Mouse (Mus musculus) stomach, embryonic 16.5 days (tissue): ENCODE data around the gene Ucn. TPM values are rescaled to one million over a fixed set of nuclear protein-coding genes. Genes with fewer than 3 reads are reported as not detected.

Source experiments
- ATAC-seq: fragments of 200-750 bp; cut with Nextera tagmentation; 2 replicates; pipeline ENCODE4 v1.8.0; 2017; ENCODE audit warnings: moderate number of reproducible peaks, moderate TSS enrichment; ENCODE audit not compliant: insufficient read depth, low FRiP score
- H3K27ac ChIP-seq: fragments of 300-500 bp; sonication (generic); 2 replicates; pipeline ENCODE4 v1.5.1; 2014; ENCODE audit warnings: low read length
- H3K27me3 ChIP-seq: fragments of 300-500 bp; sonication (generic); 2 replicates; pipeline ENCODE4 v1.6.1; 2014; ENCODE audit warnings: low read length, control low read depth, mixed read lengths; ENCODE audit not compliant: control insufficient read depth, insufficient read depth
- H3K36me3 ChIP-seq: fragments of 300-500 bp; sonication (generic); 2 replicates; pipeline ENCODE4 v1.6.1; 2014; ENCODE audit warnings: low read length; ENCODE audit not compliant: control insufficient read depth, insufficient read depth
- H3K4me1 ChIP-seq: fragments of 300-500 bp; sonication (generic); 2 replicates; pipeline ENCODE4 v1.6.1; 2014; ENCODE audit warnings: low read length, control low read depth, mixed read lengths; ENCODE audit not compliant: control insufficient read depth, insufficient read depth
- H3K4me2 ChIP-seq: fragments of 300-500 bp; sonication (generic); 2 replicates; pipeline ENCODE4 v1.6.1; 2014; ENCODE audit warnings: low read depth, low read length, mixed read lengths
- H3K4me3 ChIP-seq: fragments of 300-500 bp; sonication (generic); replicated peaks from 2 replicates; pipeline ENCODE4 v1.5.1; 2014; ENCODE audit warnings: mild to moderate bottlenecking, low read length
- H3K9ac ChIP-seq: fragments of 300-500 bp; sonication (generic); 2 replicates; pipeline ENCODE4 v1.6.1; 2014; ENCODE audit warnings: low read length
- H3K9me3 ChIP-seq: fragments of 300-500 bp; sonication (generic); replicated peaks from 2 replicates; pipeline ENCODE4 v1.6.1; 2016; ENCODE audit warnings: low read length, control low read depth; ENCODE audit not compliant: control insufficient read depth
- WGBS: fragments of 180-500 bp; shearing (Covaris S2); extraction: QIAGEN DNeasy Blood & Tissue Kit; methylation state at CpG from one replicate; pipeline ENCODE4 v1.1.7; 2014; 5-methylcytosine and 5-hydroxymethylcytosine counted together
- polyA plus RNA-seq: library from polyadenylated mRNA; unstranded; fragments of >200 nt; fragmentation: Nextera tagmentation; extraction: Ambion mirVana; gene quantifications from 2 replicates; pipeline ENCODE4 v1.2.1, GENCODE M21; 2015

Gene Ucn
- polyA plus RNA-seq = not detected in 2 replicates

DNA sequence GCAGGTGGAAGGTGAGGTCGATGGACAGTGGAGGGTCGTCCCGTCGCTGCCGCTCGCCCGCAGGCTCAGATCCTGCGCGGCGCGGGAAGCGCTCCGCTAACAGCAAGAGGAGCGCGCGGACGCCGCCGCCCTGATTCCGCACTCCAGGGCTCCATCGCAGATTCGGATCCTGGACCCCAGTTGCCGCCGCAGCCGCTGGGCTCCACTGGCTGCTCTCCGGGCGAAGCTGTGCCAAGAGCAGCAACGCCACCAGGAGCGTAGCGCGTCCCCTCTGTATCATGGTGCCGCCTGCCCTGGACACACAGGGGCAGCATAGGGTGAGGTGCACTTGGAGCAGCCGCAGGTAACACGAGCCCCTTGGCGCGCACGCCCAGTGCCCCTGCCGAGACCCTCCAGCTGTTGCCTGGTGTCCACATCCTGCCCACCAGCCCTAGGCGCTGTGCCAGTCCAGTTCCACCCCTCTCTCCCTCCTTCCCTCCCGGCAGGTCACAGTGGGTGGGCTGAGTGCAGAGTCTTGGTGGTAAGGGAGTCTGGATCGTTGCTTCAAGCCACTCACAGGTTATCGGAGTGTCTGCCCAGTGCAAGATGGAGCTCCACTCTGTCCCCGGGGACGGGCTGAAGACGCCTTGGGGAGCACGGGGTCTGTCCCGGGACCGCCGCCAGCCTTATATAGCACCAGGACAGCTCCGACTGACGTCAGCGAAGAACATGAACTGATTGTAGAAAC lies at the start of gene Ucn:
Gene Ucn, minus strand, starts transcription at position 589 of the 727 bp plus-strand sequence.
- Histone ChIP-seq H3K4me3 (peak within 1 kb of the TSS; percentile 10; the same call in 1 of the 2 replicates), H3K27me3 (peaks cover 57% of the 10 kb centered on the region), H3K9me3 (no peaks in the 10 kb centered on the region), H3K9ac (no peak within 1 kb of the TSS), H3K4me2 (peak within 1 kb of the TSS; percentile 27), H3K4me1 (no peaks in the 10 kb centered on the region), H3K36me3 (peaks cover 6% of the 10 kb centered on the region; the same call in 1 of the 2 replicates), H3K27ac (no peak within 1 kb of the TSS)
- ATAC-seq = no peak
- 2% methylated on average over 52 of the region's 52 CpGs for WGBS

- H3K4me1 ChIP-seq = 0 out of 2 replicates have a peak, but pooled peaks cover 3% of the 10 kb centered on the region
Measured at GRCm38 (mm10) chr5:31183678-31184077, 45.0 kb upstream of the Ucn start.

DNA sequence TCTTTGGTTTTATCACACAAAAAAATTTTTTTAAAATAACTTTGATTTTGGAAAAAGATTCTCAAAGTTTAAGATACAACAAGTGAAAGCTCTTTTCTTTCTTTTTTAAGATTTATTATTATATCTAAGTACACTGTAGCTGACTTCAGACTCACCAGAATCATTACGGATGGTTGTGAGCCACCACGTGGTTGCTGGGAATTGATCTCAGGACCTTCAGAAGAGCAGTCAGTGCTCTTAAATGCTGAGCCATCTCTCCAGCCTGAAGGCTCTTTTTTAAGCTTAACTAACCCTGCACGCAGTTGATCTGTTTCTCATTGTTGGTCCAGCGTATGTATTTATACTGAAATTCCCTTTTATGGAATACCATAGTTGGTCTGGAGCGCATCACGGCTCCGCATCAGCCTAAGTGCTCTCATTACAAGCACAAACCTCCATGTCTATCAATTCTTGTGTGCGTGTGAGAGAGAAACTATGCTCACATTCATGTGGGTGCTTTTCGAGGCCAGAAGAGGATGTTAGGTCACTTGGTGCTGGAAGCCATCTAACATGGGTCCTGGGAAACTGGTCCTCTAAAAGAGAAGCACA lies 42.6 kb upstream of the Ucn start:
- 90% methylated on average over 9 of the region's 9 CpGs for WGBS
- no peaks in the 10 kb centered on the region for H3K36me3 ChIP-seq
- no peaks in the 10 kb centered on the region for H3K27me3 ChIP-seq
- no peak overlapping the region for H3K27ac ChIP-seq
- H3K9ac ChIP-seq = no peak overlapping the region
- H3K4me3 ChIP-seq = no peak overlapping the region; the same call in 1 of the 2 replicates
- no peak for ATAC-seq
- 0 out of 2 replicates have a peak, but pooled peaks cover 3% of the 10 kb centered on the region for H3K4me1 ChIP-seq
- H3K4me2 ChIP-seq = peak overlapping the region; percentile 51; the same call in 1 of the 2 replicates
- no peaks in the 10 kb centered on the region for H3K9me3 ChIP-seq

More at GRCm38 (mm10) chr5:31183678-31184077, 45.0 kb upstream of the Ucn start:
- Histone ChIP-seq H3K4me3 (no peak overlapping the region), H3K27ac (no peak overlapping the region), H3K9ac (no peak overlapping the region), H3K27me3 (no peaks in the 10 kb centered on the region), H3K4me2 (no peak overlapping the region), H3K9me3 (no peaks in the 10 kb centered on the region), H3K36me3 (peaks cover 14% of the 10 kb centered on the region; the same call in 1 of the 2 replicates)
- 49% methylated on average over 4 of the region's 4 CpGs for WGBS
- no peak for ATAC-seq

DNA sequence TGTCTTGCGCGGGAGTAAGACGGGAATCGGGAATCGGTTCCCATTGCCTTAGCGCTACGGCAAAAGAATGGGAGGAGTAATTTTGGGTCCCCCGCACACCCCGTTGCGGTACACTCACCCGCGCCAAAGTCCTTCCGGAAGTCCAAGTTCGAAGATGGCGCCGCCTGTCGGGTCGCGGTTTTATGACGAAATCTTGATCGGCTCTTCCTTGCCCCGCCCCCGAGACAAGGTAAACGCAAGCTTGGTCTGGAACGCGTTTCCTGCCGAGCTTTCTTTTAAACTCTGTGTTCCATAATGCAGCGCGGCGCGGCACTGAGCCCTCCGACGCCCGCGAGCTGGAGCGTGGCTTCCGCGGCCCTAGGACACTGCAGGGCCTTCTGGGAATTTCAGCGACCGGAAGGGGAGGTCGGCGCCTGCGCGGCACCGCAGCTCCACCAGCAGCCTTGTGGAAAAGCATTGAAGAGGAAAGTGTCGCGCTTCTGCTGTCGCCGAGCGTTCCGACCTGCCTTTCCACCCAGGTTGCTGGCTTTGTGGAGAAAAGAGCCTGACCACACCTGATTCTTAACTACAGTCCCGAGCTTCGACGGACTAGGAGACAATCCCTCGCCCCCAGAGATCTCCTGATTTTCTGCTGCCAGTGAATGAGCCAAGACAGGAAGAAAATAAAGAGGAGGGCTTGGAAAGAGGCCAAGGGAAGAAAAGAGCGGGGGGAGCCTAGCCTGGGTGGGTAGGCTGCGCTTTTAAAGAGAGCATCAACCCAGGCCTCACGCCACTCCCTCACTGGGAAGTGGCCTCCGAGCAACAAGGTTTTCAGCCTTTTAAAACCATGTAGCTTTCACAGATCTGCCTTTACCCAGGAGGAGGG lies 41.4 kb upstream of the Ucn start, which contains the start of the genes Gm29609 and Gtf3c2:
Gene Gm29609, minus strand, starts transcription at position 146 of the 865 bp plus-strand sequence.
Gene Gtf3c2, minus strand, starts transcription at position 379 of the 865 bp plus-strand sequence.
- WGBS = under 1% methylated on average over 59 of the region's 59 CpGs
- Histone ChIP-seq H3K27me3 (no peaks in the 10 kb centered on the region), H3K4me2 (peak within 1 kb of the TSS; percentile 84), H3K36me3 (no peaks in the 10 kb centered on the region), H3K4me3 (peak within 1 kb of the TSS; percentile 82), H3K9ac (peak within 1 kb of the TSS; percentile 81), H3K4me1 (0 out of 2 replicates have a peak, but pooled peaks cover 3% of the 10 kb centered on the region), H3K9me3 (no peaks in the 10 kb centered on the region), H3K27ac (peak within 1 kb of the TSS; percentile 98)
- ATAC-seq = peak; percentile 97

DNA sequence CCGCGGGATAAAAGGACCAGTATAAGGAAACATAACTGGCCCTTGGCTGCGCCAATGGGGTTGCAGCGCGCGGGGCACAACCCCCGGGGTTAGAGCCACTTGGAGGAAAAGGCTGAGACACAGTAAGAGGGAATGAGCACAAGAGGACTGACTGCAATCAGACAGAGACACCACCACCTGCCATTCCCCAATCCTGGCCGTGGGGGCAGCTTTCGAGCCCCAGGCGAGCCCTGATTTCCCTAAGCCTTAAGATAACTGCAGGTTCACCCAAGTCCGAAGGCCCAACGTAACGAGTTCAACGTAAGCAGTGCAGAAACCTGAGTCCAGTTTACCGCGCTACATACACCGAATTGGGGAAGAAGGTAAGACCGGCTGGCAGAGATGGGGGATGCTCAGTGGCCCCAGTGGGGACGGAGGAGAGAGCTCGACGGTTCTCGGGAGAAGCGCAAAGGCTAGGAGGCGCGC lies 40.7 kb upstream of the Ucn start:
- Histone ChIP-seq H3K9ac (peak overlapping the region; percentile 81), H3K4me1 (0 out of 2 replicates have a peak, but pooled peaks cover 3% of the 10 kb centered on the region), H3K4me3 (peak overlapping the region; percentile 82), H3K36me3 (no peaks in the 10 kb centered on the region), H3K4me2 (peak overlapping the region; percentile 84), H3K27me3 (no peaks in the 10 kb centered on the region), H3K27ac (peak overlapping the region; percentile 98), H3K9me3 (no peaks in the 10 kb centered on the region)
- ATAC-seq = peak; percentile 32
- under 1% methylated on average over 25 of the region's 25 CpGs for WGBS

GRCm38 (mm10) chr5:31168630-31169029 lies 30.0 kb upstream of the Ucn start:
- Histone ChIP-seq H3K4me3 (no peak overlapping the region), H3K27ac (no peak overlapping the region), H3K27me3 (no peaks in the 10 kb centered on the region), H3K9me3 (no peaks in the 10 kb centered on the region), H3K36me3 (peaks cover 37% of the 10 kb centered on the region), H3K4me2 (no peak overlapping the region), H3K4me1 (no peaks in the 10 kb centered on the region), H3K9ac (no peak overlapping the region)
- no peak for ATAC-seq
- WGBS = 92% methylated on average over 4 of the region's 4 CpGs

DNA sequence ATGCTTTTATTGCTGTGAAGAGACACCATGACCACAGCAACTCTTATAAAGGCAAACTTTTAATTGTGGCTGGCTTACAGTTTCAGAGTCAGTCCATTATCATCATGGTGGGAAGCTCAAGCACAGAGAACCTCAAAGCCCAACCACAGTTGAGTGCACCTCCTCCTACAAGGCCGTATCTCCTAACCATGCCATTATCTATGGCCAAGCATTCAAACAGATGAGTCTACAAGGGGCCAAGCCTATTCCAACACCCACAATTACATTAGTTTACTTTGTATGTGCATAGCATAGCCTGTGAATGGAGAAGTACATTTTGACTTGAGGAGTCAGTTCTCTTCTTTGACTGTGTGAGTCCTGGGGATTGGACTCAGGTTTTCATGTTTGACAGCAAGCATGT lies 26.2 kb upstream of the Ucn start:
- Histone ChIP-seq H3K4me2 (no peak overlapping the region), H3K4me1 (no peaks in the 10 kb centered on the region), H3K9ac (no peak overlapping the region), H3K4me3 (no peak overlapping the region), H3K27me3 (no peaks in the 10 kb centered on the region), H3K9me3 (no peaks in the 10 kb centered on the region), H3K27ac (no peak overlapping the region), H3K36me3 (peaks cover 26% of the 10 kb centered on the region)
- ATAC-seq = no peak
- WGBS = 93% methylated on average over 1 of the region's 1 CpGs

- no peaks in the 10 kb centered on the region for H3K27me3 ChIP-seq
Measured at GRCm38 (mm10) chr5:31162462-31162861, 23.8 kb upstream of the Ucn start.

More at GRCm38 (mm10) chr5:31162462-31162861, 23.8 kb upstream of the Ucn start:
- Histone ChIP-seq H3K4me3 (no peak overlapping the region), H3K4me2 (no peak overlapping the region), H3K9me3 (no peaks in the 10 kb centered on the region), H3K27ac (no peak overlapping the region), H3K36me3 (peaks cover 20% of the 10 kb centered on the region; the same call in 1 of the 2 replicates), H3K9ac (no peak overlapping the region), H3K4me1 (no peaks in the 10 kb centered on the region)
- no peak for ATAC-seq
